Mouse (Mus musculus) E14TG2a.4 (cell line): ENCODE results near the gene Midn.

Experiments used
- CTCF ChIP-seq: conservative IDR thresholded peaks from 2 replicates; pipeline ENCODE4 v1.5.1; 2014; ENCODE audit warnings: low read length
- NANOG ChIP-seq: IDR thresholded peaks from 2 replicates; pipeline ENCODE4 v1.6.1; 2014; ENCODE audit warnings: borderline replicate concordance, low read length, mixed read lengths

DNA sequence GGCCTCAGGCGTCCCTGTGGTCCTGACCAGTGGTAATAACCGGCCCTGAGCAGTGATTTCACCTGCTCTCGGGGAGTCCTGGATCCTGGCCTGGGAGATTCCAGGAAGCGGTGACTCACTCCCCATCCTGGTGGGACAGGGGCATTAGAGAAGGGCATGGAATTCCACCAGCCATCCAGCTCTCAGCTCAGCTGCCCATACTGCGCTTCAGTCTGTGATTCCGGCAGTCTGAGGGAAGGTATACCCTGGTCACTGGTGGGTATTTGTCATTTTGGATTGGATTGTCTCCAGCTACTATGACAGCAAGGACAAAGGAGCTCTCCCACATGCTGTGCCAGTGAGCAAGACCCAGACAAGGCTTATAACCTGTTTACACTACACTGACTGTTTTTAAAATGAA lies 40.4 kb upstream of the Midn start:
- TF ChIP-seq CTCF (no peak), NANOG (no peak)
